7 mouse cellular contexts compared by ENCODE assay signal in genomic region chr11:72066330-72066729, GRCm38 (mm10). TPM values are rescaled to one million over a fixed set of nuclear protein-coding genes. Genes with fewer than 3 reads are reported as not detected.
DNase-seq lines count a peak whose midpoint lies in the region; ATAC-seq and TF ChIP-seq lines count a peak whose summit lies in the region.

No protein-coding gene starts in this region.

- no peak overlapping the region for H3K4me2 ChIP-seq in liver, postnatal 0 days (ENCODE audit: low read depth, low read length)
- no peak overlapping the region for H3K4me2 ChIP-seq in liver, embryonic 11.5 days
- no peak overlapping the region for H3K4me2 ChIP-seq in forebrain, embryonic 12.5 days

- no peak for TF ChIP-seq EP300 in liver, postnatal 0 days (IDR thresholded peaks at IDR 0.05; ENCODE audit: low read depth)

- no peak overlapping the region for H3K4me3 ChIP-seq in liver, postnatal 0 days (ENCODE audit: low read depth, low read length)
- H3K4me3 ChIP-seq in liver, embryonic 11.5 days (ENCODE audit: low read depth, low read length), result no peak overlapping the region
- H3K4me3 ChIP-seq in forebrain, embryonic 12.5 days (replicated peaks), result no peak overlapping the region

- DNase-seq in liver, postnatal 0 days, result peak; percentile 33
- no peak for DNase-seq in liver, embryonic 11.5 days (ENCODE audit: low spot score)
- peak; percentile 77 for DNase-seq in brain, adult 2 months (ENCODE audit: low read depth, low spot score)
- DNase-seq in yolk sac, embryonic 10.5 days (ENCODE audit: low spot score), result no peak
- DNase-seq in layer of hippocampus, postnatal 25 days (ENCODE audit: extremely low spot score in 1 of 2, low spot score in 1 of 2), result no peak

- H3K9ac ChIP-seq in liver, postnatal 0 days (replicated peaks), result no peak overlapping the region
- no peak overlapping the region for H3K9ac ChIP-seq in liver, embryonic 11.5 days (ENCODE audit: low read depth, low read length)
- H3K9ac ChIP-seq in forebrain, embryonic 12.5 days, result no peak overlapping the region

- no peaks in the 10 kb centered on the region for H3K36me3 ChIP-seq in liver, postnatal 0 days (replicated peaks; ENCODE audit: insufficient read depth, low read length)
- H3K36me3 ChIP-seq in liver, embryonic 11.5 days (ENCODE audit: control insufficient read depth, insufficient read depth, low read length), result no peaks in the 10 kb centered on the region
- no peaks in the 10 kb centered on the region for H3K36me3 ChIP-seq in forebrain, embryonic 12.5 days (replicated peaks)

- peak; percentile 61 for TF ChIP-seq CTCF in liver, postnatal 0 days (IDR thresholded peaks at IDR 0.05; ENCODE audit: low read depth)

- no peak for ATAC-seq in liver, postnatal 0 days
- no peak for ATAC-seq in liver, embryonic 11.5 days (replicated peaks; ENCODE audit: low FRiP score)
- ATAC-seq in forebrain, embryonic 12.5 days (ENCODE audit: low FRiP score), result peak; percentile 30; the same call in 1 of the 2 replicates
- ATAC-seq in megakaryocyte progenitor cell, adult 5-6 weeks (replicated peaks; ENCODE audit: poor library complexity), result peak; percentile 52; the same call in 1 of the 2 replicates

- H3K4me1 ChIP-seq in liver, postnatal 0 days (ENCODE audit: insufficient read depth), result no peaks in the 10 kb centered on the region; the same call in 1 of the 2 replicates
- no peaks in the 10 kb centered on the region for H3K4me1 ChIP-seq in liver, embryonic 11.5 days (replicated peaks; ENCODE audit: control insufficient read depth, insufficient read depth, low read length)
- 0 out of 2 replicates have a peak, but pooled peaks cover 3% of the 10 kb centered on the region for H3K4me1 ChIP-seq in forebrain, embryonic 12.5 days

- no peaks in the 10 kb centered on the region for H3K9me3 ChIP-seq in liver, postnatal 0 days (ENCODE audit: low read length)
- H3K9me3 ChIP-seq in liver, embryonic 11.5 days (ENCODE audit: control insufficient read depth, low read length), result no peaks in the 10 kb centered on the region
- H3K9me3 ChIP-seq in forebrain, embryonic 12.5 days, result no peaks in the 10 kb centered on the region

- 40% methylated on average over 6 of the region's 6 CpGs for WGBS in liver, postnatal 0 days (ENCODE audit: insufficient replicate concordance)
- WGBS in liver, embryonic 11.5 days, result 34% methylated on average over 6 of the region's 6 CpGs
- WGBS in forebrain, embryonic 12.5 days, result 34% methylated on average over 6 of the region's 6 CpGs

- H3K27ac ChIP-seq in liver, postnatal 0 days (ENCODE audit: low read depth), result no peak overlapping the region
- no peak overlapping the region for H3K27ac ChIP-seq in liver, embryonic 11.5 days (ENCODE audit: low read depth, low read length)
- no peak overlapping the region for H3K27ac ChIP-seq in forebrain, embryonic 12.5 days

- no peaks in the 10 kb centered on the region for H3K27me3 ChIP-seq in liver, postnatal 0 days (ENCODE audit: insufficient read depth, low read length)
- H3K27me3 ChIP-seq in liver, embryonic 11.5 days (replicated peaks; ENCODE audit: control insufficient read depth, insufficient read depth, low read length), result no peaks in the 10 kb centered on the region; the same call in 1 of the 2 replicates
- peaks cover 6% of the 10 kb centered on the region; the same call in 1 of the 2 replicates for H3K27me3 ChIP-seq in forebrain, embryonic 12.5 days

RNA-seq across cellular contexts. Expression of gene Pimreg, which starts 24.5 kb away (rescaled TPM):
- 7.0 and 7.4 TPM in 2 replicates for polyA plus RNA-seq in liver, postnatal 0 days (2015; fragmentation: Nextera tagmentation; extraction: Ambion mirVana)
- 74.9 and 78.5 TPM in 2 replicates for polyA plus RNA-seq in liver, embryonic 11.5 days (2014; fragmentation: Nextera tagmentation; extraction: Ambion mirVana)
- polyA plus RNA-seq in forebrain, embryonic 12.5 days (2016; fragmentation: Nextera tagmentation; extraction: Ambion mirVana), result 187 and 191 TPM in 2 replicates
- 20.4 and 21.5 TPM in 2 replicates for total RNA-seq in megakaryocyte progenitor cell, adult 5-6 weeks (2015)
- total RNA-seq in megakaryocyte progenitor cell, adult 5-6 weeks (2017), result 13.7 and 14.3 TPM in 2 replicates
- total RNA-seq in layer of hippocampus, postnatal 25 days (2021), result under 1 TPM; 0.40 to 0.89 TPM

RNA-seq across cellular contexts. Expression of gene Aipl1, which starts 29.0 kb away (rescaled TPM):
- 0.05 and 0.11 TPM in 2 replicates for polyA plus RNA-seq in liver, postnatal 0 days (2015; fragmentation: Nextera tagmentation; extraction: Ambion mirVana)
- 0.16 and 0.25 TPM in 2 replicates for polyA plus RNA-seq in liver, embryonic 11.5 days (2014; fragmentation: Nextera tagmentation; extraction: Ambion mirVana)
- 0.37 and 0.50 TPM in 2 replicates for polyA plus RNA-seq in forebrain, embryonic 12.5 days (2016; fragmentation: Nextera tagmentation; extraction: Ambion mirVana)
- 0.15 TPM in 1 of 2 replicates, not detected in the other for total RNA-seq in megakaryocyte progenitor cell, adult 5-6 weeks (2015)
- 0.20 and 0.54 TPM in 2 replicates for total RNA-seq in megakaryocyte progenitor cell, adult 5-6 weeks (2017)
- not detected for total RNA-seq in layer of hippocampus, postnatal 25 days (2021)

Comparison
In these comparisons a context has a peak if more than half of its experiments do, and no peak if none do; other contexts are left out.
1. DNase-seq: peak in liver, postnatal 0 days (single experiment) and brain, adult 2 months (single experiment); none in liver, embryonic 11.5 days (single experiment), yolk sac, embryonic 10.5 days (single experiment) and layer of hippocampus, postnatal 25 days (0 of 2).
2. ATAC-seq: peak in forebrain, embryonic 12.5 days (single experiment) and megakaryocyte progenitor cell, adult 5-6 weeks (single experiment); none in liver, postnatal 0 days (single experiment) and liver, embryonic 11.5 days (single experiment).